Mouse (Mus musculus) frontal cortex, postnatal 10 days (tissue): ENCODE results near the gene Lcn5.
A peak's percentile ranks its signal among the peaks of the same experiment; 100 is the strongest.
"Not testable (repeated sequence)": the region's sequence is repeated elsewhere in the genome, so short reads cannot be mapped to it uniquely, and the experiment has no call there.

Source experiments
- DNase-seq, 2 experiments: peaks; one replicate each; pipeline ENCODE4 v3.0.0; 2022; ENCODE audit warnings: low spot score in 2 of 2, mixed read lengths in 1 of 2

Lcn5 gene

GRCm38 (mm10) chr2:25676486-25676885 is 18.7 kb downstream of the Lcn5 start, which contains the start of gene Lcn6:
Lcn6 (plus strand) TSS chr2:25676786.
- no peak for DNase-seq

GRCm38 (mm10) chr2:25679559-25679958 is 21.8 kb downstream of the Lcn5 start:
- DNase-seq = no peak

GRCm38 (mm10) chr2:25682426-25682825 is 24.7 kb downstream of the Lcn5 start, which contains the start of gene Lcn10:
Lcn10 (plus strand) TSS chr2:25682726.
- DNase-seq = no peak

GRCm38 (mm10) chr2:25686941-25687340 is 29.2 kb downstream of the Lcn5 start:
- DNase-seq = no peak

GRCm38 (mm10) chr2:25694605-25695004 is 36.9 kb downstream of the Lcn5 start:
- peak in 1 of 2 experiments; percentile 41 for DNase-seq

- DNase-seq = no peak
These were observed 39.2 kb downstream of the Lcn5 start for GRCm38 (mm10) chr2:25696951-25697350.

GRCm38 (mm10) chr2:25698696-25699095 is 40.9 kb downstream of the Lcn5 start:
- DNase-seq = no peak

- DNase-seq = not testable (repeated sequence)
These were observed 42.0 kb downstream of the Lcn5 start, which contains the start of gene Obp2a for GRCm38 (mm10) chr2:25699743-25700142. Obp2a (plus strand) TSS chr2:25700043.

GRCm38 (mm10) chr2:25701001-25701400 is 43.2 kb downstream of the Lcn5 start:
- no peak for DNase-seq

GRCm38 (mm10) chr2:25703706-25704105 is 46.0 kb downstream of the Lcn5 start:
- DNase-seq = no peak

- DNase-seq = peak; percentile 80 to 86
These were observed 49.1 kb downstream of the Lcn5 start, which contains the start of gene Bmyc for GRCm38 (mm10) chr2:25706643-25707481. Bmyc (plus strand) TSS chr2:25706739.

- DNase-seq = peak; percentile 43
These were observed 50.4 kb downstream of the Lcn5 start for GRCm38 (mm10) chr2:25708121-25708520.

GRCm38 (mm10) chr2:25709056-25709455 is 51.3 kb downstream of the Lcn5 start:
- DNase-seq = not testable (repeated sequence)

- not testable (repeated sequence) for DNase-seq
These were observed 52.0 kb downstream of the Lcn5 start for GRCm38 (mm10) chr2:25709791-25710190.
